In genomic region chr16:18357977-18358376, GRCm38 (mm10) we compare ENCODE assay signal across 32 mouse cellular contexts.
"Had no signal": no experiment of that assay in that cellular context is flagged by ENCODE, and none has a peak within 500 bp of the region (broad histone marks: within the 10 kb centered on the region; RNA-seq: fewer than 3 reads in every experiment).

No protein-coding gene starts in this region.

- ATAC-seq: hindbrain, postnatal 0 days; inflammation-experienced regulatory T-cells, adult 6 months had no signal

- H3K9me3 ChIP-seq: heart, embryonic 10.5 days; heart, embryonic 12.5 days; heart, embryonic 13.5 days; heart, embryonic 15.5 days; hindbrain, embryonic 10.5 days; hindbrain, embryonic 12.5 days; hindbrain, embryonic 13.5 days; hindbrain, embryonic 15.5 days; kidney, embryonic 15.5 days had no signal

- H3K4me2 ChIP-seq: heart, embryonic 11.5 days; heart, embryonic 12.5 days; heart, embryonic 13.5 days; heart, embryonic 15.5 days; hindbrain, embryonic 12.5 days; hindbrain, embryonic 13.5 days; hindbrain, embryonic 14.5 days; hindbrain, embryonic 15.5 days; kidney, embryonic 15.5 days had no signal

- H3K4me1 ChIP-seq: heart, embryonic 10.5 days; heart, embryonic 12.5 days; heart, embryonic 13.5 days; heart, embryonic 15.5 days; hindbrain, embryonic 15.5 days; kidney, embryonic 15.5 days had no signal

- H3K27ac ChIP-seq: heart, embryonic 10.5 days; heart, embryonic 13.5 days; heart, embryonic 15.5 days; hindbrain, embryonic 10.5 days; hindbrain, embryonic 12.5 days; hindbrain, embryonic 13.5 days; hindbrain, embryonic 14.5 days; hindbrain, embryonic 15.5 days; hindbrain, postnatal 0 days; kidney, embryonic 15.5 days; kidney, postnatal 0 days; layer of hippocampus, adult 2 months; left cerebral cortex, adult 2 months had no signal

- DNase-seq: heart, postnatal 10 days; heart, postnatal 14 days; heart, postnatal 36 days; heart, postnatal 4 days; kidney, adult 11 months; kidney, adult 18-20 months; kidney, adult 2 months; kidney, adult 8-10 months; kidney, adult 9 months; kidney, postnatal 10 days; kidney, postnatal 14 days; kidney, postnatal 25 days; kidney, postnatal 36 days; kidney, postnatal 4 days; layer of hippocampus, adult 9-11 months; layer of hippocampus, postnatal 36 days had no signal

- H3K36me3 ChIP-seq: heart, embryonic 10.5 days; heart, embryonic 12.5 days; heart, embryonic 13.5 days; heart, embryonic 15.5 days; hindbrain, embryonic 15.5 days; kidney, embryonic 15.5 days had no signal

- H3K4me3 ChIP-seq: heart, embryonic 10.5 days; heart, embryonic 12.5 days; heart, embryonic 13.5 days; heart, embryonic 15.5 days; hindbrain, embryonic 10.5 days; hindbrain, embryonic 12.5 days; hindbrain, embryonic 13.5 days; hindbrain, embryonic 15.5 days; kidney, embryonic 15.5 days; layer of hippocampus, adult 2 months; left cerebral cortex, adult 2 months had no signal

- H3K27me3 ChIP-seq: heart, embryonic 12.5 days; heart, embryonic 13.5 days; heart, embryonic 15.5 days; hindbrain, embryonic 12.5 days; hindbrain, embryonic 13.5 days; hindbrain, embryonic 15.5 days; kidney, embryonic 15.5 days had no signal

- H3K9ac ChIP-seq: heart, embryonic 12.5 days; heart, embryonic 13.5 days; heart, embryonic 15.5 days; hindbrain, embryonic 12.5 days; hindbrain, embryonic 13.5 days; hindbrain, embryonic 14.5 days; hindbrain, embryonic 15.5 days; kidney, embryonic 15.5 days had no signal
